Mouse (Mus musculus) urinary bladder, postnatal 25 days (tissue): ENCODE measurements around the gene Tmem269.

ENCODE experiments used
- DNase-seq: peaks from one replicate; pipeline ENCODE4 v3.0.0; 2022; ENCODE audit warnings: low spot score

Tmem269 gene

GRCm38 (mm10) chr4:119180133-119180707 lies 37.8 kb downstream of the Tmem269 start:
- DNase-seq, result no peak

- no peak for DNase-seq
Measured at GRCm38 (mm10) chr4:119178331-119178730, 39.7 kb downstream of the Tmem269 start.

- DNase-seq, result no peak
Measured at GRCm38 (mm10) chr4:119177702-119178101, 40.3 kb downstream of the Tmem269 start.

- peak; percentile 81 for DNase-seq
Measured at GRCm38 (mm10) chr4:119173851-119174453, 44.1 kb downstream of the Tmem269 start, which contains the start of gene Zfp691. TSS of gene Zfp691 (minus strand) at chr4:119174195.

- DNase-seq, result no peak
Measured at GRCm38 (mm10) chr4:119172919-119173650, 44.9 kb downstream of the Tmem269 start.

- DNase-seq, result peak; percentile 79
Measured at GRCm38 (mm10) chr4:119167663-119168062, 50.4 kb downstream of the Tmem269 start.

- no peak for DNase-seq
Measured at GRCm38 (mm10) chr4:119167068-119167467, 50.9 kb downstream of the Tmem269 start.

- DNase-seq, result no peak
Measured at GRCm38 (mm10) chr4:119165916-119166315, 52.1 kb downstream of the Tmem269 start.

- no peak for DNase-seq
Measured at GRCm38 (mm10) chr4:119162990-119163389, 55.0 kb downstream of the Tmem269 start.

- DNase-seq, result no peak
Measured at GRCm38 (mm10) chr4:119161358-119161757, 56.7 kb downstream of the Tmem269 start.

GRCm38 (mm10) chr4:119157891-119158290 lies 60.1 kb downstream of the Tmem269 start:
- no peak for DNase-seq

- DNase-seq, result peak; percentile 73
Measured at GRCm38 (mm10) chr4:119157186-119157585, 60.8 kb downstream of the Tmem269 start.
